Mouse (Mus musculus) thymus, adult 18-20 months (tissue): Measurements from ENCODE around the gene Epb41l5.

Experiments
- DNase-seq, 2 experiments: peaks; one replicate each; pipeline ENCODE4 v3.0.0; 2022; ENCODE audit warnings: mixed read lengths in 2 of 2

Gene Epb41l5

GRCm38 (mm10) chr1:119590041-119590440 lies 58.8 kb downstream of the Epb41l5 start:
- DNase-seq, result no peak

GRCm38 (mm10) chr1:119584974-119585373 lies 63.8 kb downstream of the Epb41l5 start:
- no peak for DNase-seq

DNA sequence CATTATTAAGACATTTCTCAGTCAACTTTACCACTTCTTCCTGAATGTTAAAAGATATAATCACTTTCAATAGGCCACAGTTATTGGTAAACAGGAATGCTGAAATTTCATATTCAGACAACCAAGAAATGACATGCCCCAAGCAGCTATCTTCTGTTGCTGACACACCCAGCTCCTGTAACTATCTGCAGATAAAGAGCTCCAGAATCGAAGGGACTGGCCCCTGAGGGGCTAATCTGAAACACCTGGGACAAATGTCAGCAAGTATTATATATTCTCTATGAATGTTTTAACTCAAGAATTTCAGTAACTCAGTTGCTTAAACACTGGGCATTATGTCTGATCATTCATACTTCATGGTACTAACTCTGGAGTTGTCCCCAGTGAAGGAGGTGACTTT lies 78.7 kb downstream of the Epb41l5 start:
- no peak for DNase-seq

DNA sequence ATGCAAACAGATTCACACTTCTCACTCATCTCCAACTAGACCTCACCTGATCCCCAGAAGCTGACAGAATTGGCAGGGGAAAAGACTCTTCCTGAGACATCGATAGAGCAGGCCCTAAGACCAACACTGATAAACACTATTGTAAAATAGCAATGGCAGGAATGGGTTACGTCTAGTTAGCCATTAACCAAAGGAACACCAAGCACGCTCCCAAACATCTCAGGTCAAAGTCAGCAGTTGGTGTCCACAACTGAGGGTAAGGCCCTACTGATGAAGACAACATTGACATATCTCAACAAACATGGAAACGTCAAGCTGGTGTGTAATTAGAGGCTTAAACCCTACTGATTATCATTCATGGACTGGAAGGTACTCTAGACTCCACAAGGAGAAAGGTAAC lies 83.3 kb downstream of the Epb41l5 start:
- no peak for DNase-seq

DNA sequence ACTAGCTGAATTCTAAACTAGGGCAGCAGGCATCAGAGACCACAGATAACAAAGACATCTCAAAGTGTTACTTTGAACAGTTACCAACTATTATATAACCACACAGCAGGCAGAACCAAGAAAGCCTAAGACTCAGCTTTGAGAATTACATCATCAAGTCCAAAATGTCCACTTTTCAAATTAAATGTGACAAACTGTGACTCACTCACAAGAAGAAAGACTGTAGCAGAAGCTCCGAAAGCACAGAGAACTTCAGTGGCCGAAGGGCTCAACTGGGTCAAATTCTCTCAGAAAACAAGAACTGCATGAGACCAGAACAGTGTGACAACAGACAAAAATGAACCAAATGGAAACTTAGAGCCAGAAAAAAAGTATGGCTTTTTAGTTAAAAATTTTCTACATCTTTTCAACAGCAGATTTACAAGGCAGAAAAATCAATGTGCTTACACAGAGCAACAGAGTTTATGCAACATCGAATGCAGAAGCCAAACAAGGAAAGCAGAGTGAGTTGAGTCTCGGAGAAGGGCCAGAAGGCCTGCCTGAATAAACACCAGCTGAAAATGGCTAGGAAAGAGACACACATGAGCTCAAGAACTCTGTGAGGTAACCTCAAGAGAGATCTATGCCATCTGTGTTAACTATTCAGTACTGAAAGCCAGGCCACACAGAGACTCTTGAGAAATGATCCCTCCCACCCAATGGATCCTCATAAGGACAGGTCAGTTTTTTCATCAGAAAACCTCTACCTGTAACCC lies 91.0 kb downstream of the Epb41l5 start:
- no peak for DNase-seq

- DNase-seq, result no peak
Measured at GRCm38 (mm10) chr1:119555651-119556050, 93.1 kb downstream of the Epb41l5 start.

DNA sequence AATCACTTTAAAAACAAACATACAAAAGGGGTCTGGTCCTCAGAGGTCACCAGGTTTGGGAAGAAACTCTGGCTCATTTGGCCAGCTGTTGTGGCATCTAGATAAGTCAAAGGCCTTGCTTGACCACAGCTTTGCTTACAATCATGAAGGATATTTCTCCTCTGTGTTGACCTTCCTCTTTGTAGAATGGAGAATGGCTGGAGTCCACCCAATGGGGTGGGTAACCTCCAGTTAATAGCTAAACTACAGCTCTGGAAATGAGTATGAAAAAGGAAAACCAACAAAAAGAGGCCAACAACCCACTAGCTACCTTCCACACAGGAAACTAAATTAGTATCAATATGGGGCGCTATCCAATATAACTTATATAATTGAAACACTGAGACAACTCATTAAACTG lies 97.1 kb downstream of the Epb41l5 start:
- no peak for DNase-seq

DNA sequence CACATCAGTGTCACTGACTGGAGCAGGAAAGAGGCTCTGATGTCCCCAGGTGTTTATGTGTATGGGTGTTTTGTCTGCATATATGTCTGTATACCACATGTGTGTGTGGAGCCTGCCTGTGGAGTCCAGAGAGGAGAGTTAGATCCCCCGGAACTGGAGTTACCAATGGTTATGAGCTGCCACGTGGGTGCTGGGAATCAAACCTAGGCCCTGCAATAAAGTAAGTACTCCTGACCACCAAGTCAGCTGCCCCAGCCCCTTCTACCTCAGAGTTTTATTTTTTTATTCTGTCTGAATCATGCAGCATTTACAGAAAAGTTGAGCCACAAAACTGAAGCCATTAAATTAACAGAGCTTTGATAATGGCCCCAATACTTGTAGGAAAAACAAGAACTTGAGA lies 98.7 kb downstream of the Epb41l5 start:
- no peak for DNase-seq

DNA sequence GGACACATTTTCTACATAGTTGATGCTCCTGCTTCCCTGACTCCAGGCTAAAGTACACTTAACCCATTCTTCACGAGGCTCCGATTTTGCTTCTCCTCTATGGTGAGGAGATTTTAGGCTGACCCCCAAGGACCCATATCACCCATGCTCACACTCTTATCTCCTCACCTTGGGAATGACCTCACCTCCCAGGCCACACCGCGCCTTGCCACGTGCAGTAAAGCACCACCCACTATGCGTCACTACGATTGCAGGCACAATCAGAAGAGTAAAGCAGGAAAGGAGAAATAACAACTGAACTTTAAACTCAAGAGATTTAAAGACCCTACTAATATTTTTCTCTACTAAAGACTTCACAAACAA lies 99.5 kb downstream of the Epb41l5 start:
- DNase-seq, result no peak

GRCm38 (mm10) chr1:119548668-119549326 lies 100.0 kb downstream of the Epb41l5 start:
- no peak for DNase-seq

DNA sequence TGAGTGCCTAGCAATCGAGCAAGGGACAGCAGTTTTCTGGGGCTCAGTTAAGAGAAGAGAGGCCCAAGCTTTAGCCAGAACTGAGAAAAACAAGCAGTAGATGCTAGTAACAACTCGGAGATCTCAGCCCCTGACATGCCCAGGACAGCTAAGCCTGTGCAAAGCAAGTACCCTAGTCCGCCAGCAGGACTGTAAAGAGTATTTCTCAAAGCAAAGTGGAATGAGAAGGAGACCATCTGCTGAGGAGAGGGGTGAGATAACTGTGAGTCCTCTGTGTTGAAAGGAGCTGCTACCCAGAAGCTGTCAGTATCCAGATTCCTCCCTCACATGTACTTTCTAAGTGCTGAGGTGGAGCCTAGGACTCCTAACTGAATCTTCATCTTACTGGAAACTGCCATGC lies 102.3 kb downstream of the Epb41l5 start:
- DNase-seq, result no peak

- no peak for DNase-seq
Measured at GRCm38 (mm10) chr1:119545671-119546070, 103.1 kb downstream of the Epb41l5 start.

DNA sequence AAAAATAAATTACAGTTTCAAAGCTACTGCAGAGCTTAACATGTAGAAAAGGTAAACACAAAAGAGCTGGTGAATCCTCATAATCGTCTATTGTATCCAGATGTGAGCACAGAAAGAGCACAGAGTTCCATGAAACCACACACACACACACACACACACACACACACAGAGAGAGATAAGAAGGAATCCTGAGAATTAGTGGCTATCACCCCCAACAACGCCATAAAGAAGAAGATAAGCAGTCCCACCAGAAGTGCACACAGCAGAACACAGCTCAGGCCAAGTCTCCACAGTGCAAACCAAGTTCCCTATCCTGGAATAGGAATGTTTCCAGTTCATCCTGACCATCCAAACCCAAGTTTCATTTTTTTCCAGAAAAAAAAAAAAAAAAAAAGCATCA lies 103.6 kb downstream of the Epb41l5 start:
- no peak for DNase-seq

DNA sequence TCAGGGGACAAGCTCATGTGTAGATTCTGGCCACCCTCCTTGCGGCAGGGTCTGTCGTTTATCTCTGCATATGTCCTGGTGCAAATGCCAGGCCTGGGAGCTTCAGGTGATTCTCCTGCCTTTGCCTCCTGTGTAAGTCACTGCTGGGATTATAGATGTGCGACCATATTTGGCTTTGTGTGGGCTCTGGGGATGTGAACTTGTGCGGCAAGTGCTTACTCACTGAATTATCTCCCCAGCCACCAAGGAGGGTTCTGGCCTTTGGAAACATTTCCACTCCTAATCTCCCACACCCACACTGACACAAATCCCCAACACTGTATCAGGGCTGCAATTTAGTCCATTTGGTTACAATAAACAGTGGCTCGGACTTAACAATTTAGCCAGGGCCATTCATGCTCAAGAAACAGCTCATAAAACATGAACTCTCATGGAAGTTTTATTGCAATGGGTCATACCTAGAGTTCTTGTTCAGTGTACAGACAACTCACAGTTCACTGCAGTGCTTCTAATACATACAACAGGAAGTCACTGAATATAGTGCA lies 104.1 kb downstream of the Epb41l5 start:
- DNase-seq, result no peak

DNA sequence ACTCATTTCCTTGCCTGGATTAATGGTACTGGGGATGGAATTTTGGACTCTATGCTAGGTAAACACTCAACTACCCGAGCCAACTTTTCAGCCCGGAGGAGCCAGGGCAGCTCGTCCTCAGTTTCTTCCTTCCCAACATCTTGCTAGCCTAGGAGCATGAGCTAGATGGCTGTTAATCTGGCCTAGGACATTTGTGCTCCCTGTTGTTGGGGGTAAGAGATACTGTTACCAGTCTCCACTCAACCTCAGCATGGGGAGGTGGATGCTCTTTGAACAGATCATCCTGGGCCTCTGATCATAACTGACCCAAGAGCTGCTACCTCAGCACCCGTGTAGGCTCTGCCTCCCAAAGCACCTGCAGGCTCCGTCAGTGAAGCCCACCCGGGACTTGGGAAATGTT lies 105.5 kb downstream of the Epb41l5 start:
- no peak for DNase-seq

DNA sequence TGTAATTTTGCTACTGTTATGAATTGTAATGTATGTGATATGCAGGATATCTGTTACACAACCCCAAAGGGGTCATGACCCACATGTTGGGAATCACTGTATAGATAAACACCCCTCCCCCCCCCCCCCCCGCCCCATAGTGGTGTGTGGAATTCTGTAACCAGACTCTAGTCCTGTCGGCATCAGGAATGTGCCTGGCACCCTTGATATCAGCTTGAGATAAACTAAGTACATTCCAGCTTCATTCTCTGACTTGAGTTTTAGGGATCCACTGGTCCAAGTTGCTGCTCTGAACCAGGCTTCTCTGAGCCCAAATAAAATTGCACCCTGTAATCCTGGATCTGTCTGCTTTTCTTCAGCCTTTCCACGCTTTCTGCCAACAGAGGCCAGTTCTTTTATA lies 107.2 kb downstream of the Epb41l5 start:
- no peak for DNase-seq

- no peak for DNase-seq
Measured at GRCm38 (mm10) chr1:119540836-119541557, 107.8 kb downstream of the Epb41l5 start.

GRCm38 (mm10) chr1:119539252-119539651 lies 109.5 kb downstream of the Epb41l5 start:
- no peak for DNase-seq

- no peak for DNase-seq
Measured at GRCm38 (mm10) chr1:119537651-119538050, 111.1 kb downstream of the Epb41l5 start.

GRCm38 (mm10) chr1:119536122-119536521 lies 112.7 kb downstream of the Epb41l5 start:
- no peak for DNase-seq

DNA sequence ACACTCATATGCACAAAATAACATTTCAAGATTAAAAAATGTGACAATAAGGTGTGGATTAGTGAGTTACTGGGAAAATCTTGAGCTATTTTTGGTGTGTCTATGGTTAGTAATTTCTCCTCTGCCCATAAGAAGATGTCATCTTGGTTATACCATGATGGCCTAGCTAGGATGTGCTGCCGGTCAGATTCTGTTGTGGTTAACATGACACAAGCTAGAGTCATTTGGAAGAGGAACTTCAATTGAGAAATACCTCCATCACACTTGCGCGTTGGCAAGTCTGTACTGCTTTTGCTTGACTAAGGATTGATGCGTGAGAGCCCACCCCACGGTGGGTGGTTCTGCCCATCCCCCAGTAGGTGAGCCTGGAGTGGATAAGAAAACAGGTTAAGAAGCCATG lies 114.5 kb downstream of the Epb41l5 start:
- no peak for DNase-seq

GRCm38 (mm10) chr1:119533093-119533805 lies 115.6 kb downstream of the Epb41l5 start:
- no peak for DNase-seq

GRCm38 (mm10) chr1:119532165-119532564 lies 116.6 kb downstream of the Epb41l5 start:
- DNase-seq, result no peak
